Mouse (Mus musculus) embryonic facial prominence, embryonic 10.5 days (tissue): Measurements from ENCODE around the gene Cdk8. TPM values are rescaled to one million over a fixed set of nuclear protein-coding genes. Genes with fewer than 3 reads are reported as not detected.

ENCODE experiments used
- DNase-seq: peaks from one replicate; pipeline ENCODE4 v3.0.0-alpha.2; 2017; ENCODE audit warnings: low spot score
- H3K27ac ChIP-seq: fragments of 300-500 bp; sonication (generic); replicated peaks from 2 replicates; pipeline ENCODE4 v1.5.1; 2016; ENCODE audit warnings: mild to moderate bottlenecking
- H3K27me3 ChIP-seq: fragments of 300-500 bp; sonication (generic); replicated peaks from 2 replicates; pipeline ENCODE4 v1.6.1; 2016; ENCODE audit warnings: low read depth, mild to moderate bottlenecking; ENCODE audit not compliant: poor library complexity, severe bottlenecking
- H3K36me3 ChIP-seq: fragments of 300-500 bp; sonication (generic); replicated peaks from 2 replicates; pipeline ENCODE4 v1.6.1; 2016; ENCODE audit warnings: mild to moderate bottlenecking, moderate library complexity
- H3K4me1 ChIP-seq: fragments of 300-500 bp; sonication (generic); 2 replicates; pipeline ENCODE4 v1.6.1; 2016
- H3K4me3 ChIP-seq: fragments of 300-500 bp; sonication (generic); 2 replicates; pipeline ENCODE4 v1.5.1; 2016; ENCODE audit warnings: mild to moderate bottlenecking, moderate library complexity
- H3K9me3 ChIP-seq: fragments of 300-500 bp; sonication (generic); 2 replicates; pipeline ENCODE4 v1.6.1; 2016; ENCODE audit warnings: mild to moderate bottlenecking
- WGBS: fragments of 180-500 bp; shearing (Covaris S2); methylation state at CpG from one replicate; pipeline ENCODE4 v1.1.7; 2016; 5-methylcytosine and 5-hydroxymethylcytosine counted together
- polyA plus RNA-seq: library from polyadenylated mRNA; unstranded; fragments of >200 nt; fragmentation: Nextera tagmentation; extraction: Ambion mirVana; gene quantifications from 2 replicates; pipeline ENCODE4 v1.2.1, GENCODE M21; 2016

The Cdk8 gene
- polyA plus RNA-seq, 1 experiment from 2014 or later = 26.6 TPM

DNA sequence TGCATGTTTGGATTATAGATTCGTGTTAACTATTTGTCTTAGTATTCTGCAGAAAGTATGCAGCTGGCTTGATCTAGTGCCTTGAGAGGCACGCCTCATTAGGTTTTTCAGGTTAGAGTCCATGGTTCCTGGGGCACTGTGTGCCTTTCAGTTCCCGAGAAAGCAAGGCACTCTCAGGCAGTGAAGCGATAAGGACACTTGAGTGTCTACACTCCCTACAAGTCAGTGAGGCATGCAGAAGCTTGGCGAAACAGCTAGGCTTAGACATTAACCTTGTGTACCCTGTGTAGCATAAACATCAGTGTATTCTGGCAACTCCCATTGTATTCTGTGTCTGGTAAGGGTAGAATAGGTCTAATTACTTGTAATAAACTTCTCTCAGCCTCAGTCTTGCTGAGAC, 25.5 kb upstream of the Cdk8 start:
- H3K27me3 ChIP-seq = no peaks in the 10 kb centered on the region
- H3K27ac ChIP-seq = no peak overlapping the region
- WGBS = 93% methylated on average over 5 of the region's 5 CpGs
- no peak for DNase-seq
- peaks cover 94% of the 10 kb centered on the region for H3K36me3 ChIP-seq
- no peak overlapping the region for H3K4me3 ChIP-seq
- H3K9me3 ChIP-seq = peaks cover 4% of the 10 kb centered on the region; the same call in 1 of the 2 replicates
- H3K4me1 ChIP-seq = no peaks in the 10 kb centered on the region

DNA sequence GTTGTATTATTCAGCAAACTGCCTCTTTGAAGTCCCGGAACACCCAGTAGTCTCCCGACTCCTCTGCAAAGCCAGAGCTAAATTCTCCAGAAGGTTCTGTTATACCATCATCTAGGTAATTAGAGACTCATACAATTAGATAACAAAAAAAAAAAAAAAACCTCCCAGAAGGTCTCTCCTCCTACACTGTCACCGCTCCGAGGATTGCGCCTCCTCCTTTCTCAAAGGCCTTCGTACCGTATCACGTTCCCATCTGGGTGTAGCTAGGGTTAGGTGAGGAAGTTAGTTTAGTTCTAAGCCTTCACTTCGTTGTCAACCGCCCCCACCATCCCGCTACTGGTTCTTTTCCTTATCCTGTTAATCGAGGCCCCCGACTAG, 10.5 kb upstream of the Cdk8 start:
- H3K27me3 ChIP-seq = no peaks in the 10 kb centered on the region
- no peaks in the 10 kb centered on the region for H3K9me3 ChIP-seq
- peak overlapping the region; percentile 78 for H3K4me3 ChIP-seq
- peaks cover 41% of the 10 kb centered on the region for H3K36me3 ChIP-seq
- 11% methylated on average over 13 of the region's 13 CpGs for WGBS
- DNase-seq = no peak
- peaks cover 11% of the 10 kb centered on the region for H3K4me1 ChIP-seq
- H3K27ac ChIP-seq = peak overlapping the region; percentile 75

DNA sequence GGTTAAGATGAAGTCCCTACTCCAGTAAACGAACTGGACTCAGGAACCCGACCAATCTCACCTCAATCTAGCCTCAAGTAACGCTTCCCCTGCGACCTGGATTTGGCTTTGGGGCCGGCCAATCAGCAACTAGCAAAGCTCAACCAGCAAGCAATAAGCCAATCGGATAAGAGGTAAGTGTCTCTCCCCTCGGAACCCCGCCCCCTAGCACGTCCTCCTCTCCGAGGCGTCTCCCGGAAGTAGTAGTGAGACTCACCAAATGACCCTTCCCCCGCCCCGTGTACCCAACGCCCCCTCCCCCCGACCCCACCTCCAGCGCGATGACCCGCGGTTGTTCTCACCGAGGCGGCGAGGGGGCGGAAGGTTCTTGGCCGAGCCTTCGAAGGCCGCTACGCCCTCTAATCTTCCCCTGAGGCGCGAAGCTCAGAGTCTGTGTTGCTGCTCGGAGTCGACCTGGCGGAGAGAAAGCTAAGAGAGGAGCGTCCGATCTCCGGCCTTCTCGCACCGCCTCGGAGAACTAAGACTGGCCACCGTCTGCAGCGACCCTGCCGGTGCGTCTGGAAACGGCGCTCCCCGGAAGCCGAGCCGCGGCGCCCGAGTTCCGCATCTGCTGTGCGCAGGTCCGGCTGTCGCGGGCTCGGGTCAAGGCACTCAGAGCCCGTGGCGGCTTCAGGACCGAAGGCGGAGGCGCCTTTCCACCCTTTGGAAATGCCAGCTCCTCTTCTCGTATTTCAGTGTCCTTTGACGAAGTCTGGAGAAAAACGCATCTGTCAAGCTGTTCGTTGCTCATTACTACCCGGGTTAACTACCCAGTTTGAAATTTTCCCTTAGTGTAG, 9.9 kb upstream of the Cdk8 start, which contains the start of gene Rnf6:
TSS of gene Rnf6 (minus strand) at position 677 of the 836 bp plus-strand sequence.
- Histone ChIP-seq H3K27me3 (no peaks in the 10 kb centered on the region), H3K4me3 (peak within 1 kb of the TSS; percentile 78), H3K4me1 (peaks cover 11% of the 10 kb centered on the region), H3K9me3 (no peaks in the 10 kb centered on the region), H3K36me3 (peaks cover 35% of the 10 kb centered on the region), H3K27ac (peak within 1 kb of the TSS; percentile 97)
- WGBS = under 1% methylated on average over 67 of the region's 67 CpGs
- DNase-seq = peak; percentile 96

DNA sequence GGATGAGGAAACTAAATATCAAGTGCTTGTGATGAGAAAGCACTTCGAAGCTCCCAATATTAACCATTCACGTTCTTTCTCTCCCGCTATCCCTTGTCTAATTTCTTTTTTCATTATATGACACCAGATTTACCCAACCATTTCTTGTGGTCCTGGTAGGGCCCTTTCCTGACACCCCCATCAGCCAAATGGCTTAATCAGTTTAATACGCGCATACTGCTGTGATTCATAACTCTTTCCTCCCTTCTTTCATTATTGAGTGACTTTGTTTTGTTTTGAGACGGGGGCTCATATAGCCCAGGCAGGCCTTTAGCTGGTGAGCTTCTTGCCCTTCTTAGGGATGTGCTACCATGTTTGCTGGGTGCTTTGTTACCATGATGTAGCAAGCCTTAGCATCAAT, 9.3 kb upstream of the Cdk8 start:
- 35% methylated on average over 6 of the region's 6 CpGs for WGBS
- H3K27ac ChIP-seq = peak overlapping the region; percentile 97
- peaks cover 11% of the 10 kb centered on the region for H3K4me1 ChIP-seq
- no peak for DNase-seq
- no peaks in the 10 kb centered on the region for H3K27me3 ChIP-seq
- H3K4me3 ChIP-seq = peak overlapping the region; percentile 78
- peaks cover 31% of the 10 kb centered on the region for H3K36me3 ChIP-seq
- H3K9me3 ChIP-seq = no peaks in the 10 kb centered on the region

DNA sequence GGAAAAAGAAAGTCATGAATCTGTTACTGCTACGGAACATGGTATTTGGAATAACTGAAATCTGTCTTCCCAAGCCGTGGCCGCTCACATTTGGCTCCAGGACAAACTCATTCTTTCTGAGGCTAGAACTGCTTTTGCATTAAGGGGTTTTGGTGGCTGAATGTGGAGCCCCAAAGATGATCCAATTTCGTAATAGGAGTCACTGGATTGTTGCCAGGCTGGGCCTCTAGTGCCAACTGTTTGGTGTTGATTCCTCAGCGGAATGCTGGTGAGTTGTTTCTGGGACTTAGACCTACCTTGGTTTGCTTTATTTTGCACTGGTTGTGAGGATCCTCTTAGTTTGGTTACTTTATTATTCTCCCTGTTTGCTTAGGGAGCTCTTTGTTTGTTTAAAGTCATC, 7.2 kb upstream of the Cdk8 start:
- no peaks in the 10 kb centered on the region for H3K9me3 ChIP-seq
- WGBS = 88% methylated on average over 5 of the region's 5 CpGs

DNA sequence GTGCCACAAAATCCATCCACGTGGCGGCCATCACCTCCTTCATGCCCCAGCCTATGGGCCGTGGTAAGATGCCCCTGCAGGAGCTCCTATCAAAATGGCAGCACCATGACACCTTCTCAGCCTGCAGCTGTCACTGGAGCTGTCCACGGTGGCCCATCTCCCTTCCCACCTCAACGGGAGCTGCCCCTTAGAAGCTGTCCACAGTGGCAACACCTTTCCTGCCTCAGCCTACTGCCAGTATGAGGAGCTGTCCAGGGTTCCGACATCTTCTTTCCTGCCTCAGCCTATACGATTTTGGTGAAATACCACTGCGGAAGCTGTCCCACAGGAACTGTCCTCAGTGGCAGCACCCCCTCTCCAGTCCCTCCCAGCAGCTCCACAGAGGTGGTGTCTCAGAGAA, 3.5 kb upstream of the Cdk8 start:
- no peak overlapping the region for H3K4me3 ChIP-seq
- no peaks in the 10 kb centered on the region for H3K9me3 ChIP-seq
- H3K36me3 ChIP-seq = no peaks in the 10 kb centered on the region
- WGBS = 87% methylated on average over 8 of the region's 8 CpGs
- DNase-seq = no peak
- H3K27me3 ChIP-seq = no peaks in the 10 kb centered on the region
- H3K27ac ChIP-seq = no peak overlapping the region
- H3K4me1 ChIP-seq = peaks cover 6% of the 10 kb centered on the region

More for the DNA sequence above, 7.2 kb upstream of the Cdk8 start:
- Histone ChIP-seq H3K4me3 (no peak overlapping the region), H3K36me3 (peaks cover 10% of the 10 kb centered on the region), H3K4me1 (peaks cover 11% of the 10 kb centered on the region), H3K27ac (no peak overlapping the region), H3K27me3 (no peaks in the 10 kb centered on the region)
- DNase-seq = no peak

DNA sequence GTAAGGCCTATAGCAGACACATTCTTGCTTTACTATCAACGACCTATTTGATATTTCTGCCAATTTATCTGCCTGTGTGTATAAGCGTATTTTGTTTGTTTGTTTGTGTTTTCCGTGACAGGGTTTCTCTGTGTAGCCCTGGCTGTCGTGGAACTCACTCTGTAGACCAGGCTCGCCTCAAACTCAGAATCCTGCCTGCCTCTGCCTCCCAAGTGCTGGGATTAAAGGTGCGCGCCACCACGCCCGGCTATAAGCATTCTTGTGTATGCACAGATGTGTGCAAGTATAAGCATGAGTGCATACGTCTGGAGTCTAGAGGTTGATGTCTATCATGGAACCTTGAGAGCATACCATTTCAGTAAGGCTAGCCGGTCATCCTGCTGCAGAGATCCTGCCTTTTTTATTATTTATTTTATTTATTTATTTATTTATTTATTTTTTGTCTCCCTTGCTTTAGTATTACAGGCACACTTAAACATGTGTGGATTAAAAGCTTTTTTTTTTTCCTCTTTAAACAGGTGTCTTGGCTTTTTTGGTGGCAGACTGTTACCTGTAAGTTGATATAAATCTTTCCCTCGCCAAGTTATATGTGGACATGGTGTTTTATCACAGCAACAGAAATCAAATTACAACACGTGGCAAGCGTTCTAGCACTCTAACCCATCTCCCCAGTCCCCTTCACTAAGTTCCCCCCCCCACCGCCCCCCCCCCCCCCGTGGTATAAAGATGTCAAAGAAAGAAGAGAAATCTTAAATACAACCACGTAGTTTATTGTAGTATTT, 970 bp upstream of the Cdk8 start:
- peak overlapping the region; percentile 88 for H3K4me3 ChIP-seq
- no peak for DNase-seq
- H3K9me3 ChIP-seq = no peaks in the 10 kb centered on the region
- H3K4me1 ChIP-seq = peaks cover 12% of the 10 kb centered on the region
- peak overlapping the region; percentile 94 for H3K27ac ChIP-seq
- no peaks in the 10 kb centered on the region for H3K27me3 ChIP-seq
- no peaks in the 10 kb centered on the region for H3K36me3 ChIP-seq
- WGBS = 60% methylated on average over 17 of the region's 17 CpGs

DNA sequence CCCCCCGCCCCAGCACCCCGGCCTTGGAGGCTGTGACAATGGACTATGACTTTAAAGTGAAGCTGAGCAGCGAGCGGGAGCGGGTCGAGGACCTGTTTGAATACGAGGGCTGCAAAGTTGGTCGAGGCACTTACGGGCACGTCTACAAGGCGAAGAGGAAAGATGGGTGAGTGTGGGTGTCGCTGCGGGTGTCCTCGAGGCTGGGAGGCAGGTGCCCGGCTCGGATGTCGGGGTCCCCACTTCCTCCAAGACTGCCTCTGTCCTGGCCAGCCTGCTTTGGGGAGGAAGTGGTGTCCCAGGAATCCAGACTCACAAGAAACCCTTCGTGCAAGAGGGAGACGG, 596 bp downstream of the Cdk8 start:
- H3K4me3 ChIP-seq = peak overlapping the region; percentile 88
- peak overlapping the region; percentile 94 for H3K27ac ChIP-seq
- H3K4me1 ChIP-seq = peaks cover 12% of the 10 kb centered on the region
- peak; percentile 48 for DNase-seq
- H3K27me3 ChIP-seq = no peaks in the 10 kb centered on the region
- peaks cover 3% of the 10 kb centered on the region; the same call in 1 of the 2 replicates for H3K36me3 ChIP-seq
- H3K9me3 ChIP-seq = no peaks in the 10 kb centered on the region
- WGBS = under 1% methylated on average over 19 of the region's 19 CpGs

DNA sequence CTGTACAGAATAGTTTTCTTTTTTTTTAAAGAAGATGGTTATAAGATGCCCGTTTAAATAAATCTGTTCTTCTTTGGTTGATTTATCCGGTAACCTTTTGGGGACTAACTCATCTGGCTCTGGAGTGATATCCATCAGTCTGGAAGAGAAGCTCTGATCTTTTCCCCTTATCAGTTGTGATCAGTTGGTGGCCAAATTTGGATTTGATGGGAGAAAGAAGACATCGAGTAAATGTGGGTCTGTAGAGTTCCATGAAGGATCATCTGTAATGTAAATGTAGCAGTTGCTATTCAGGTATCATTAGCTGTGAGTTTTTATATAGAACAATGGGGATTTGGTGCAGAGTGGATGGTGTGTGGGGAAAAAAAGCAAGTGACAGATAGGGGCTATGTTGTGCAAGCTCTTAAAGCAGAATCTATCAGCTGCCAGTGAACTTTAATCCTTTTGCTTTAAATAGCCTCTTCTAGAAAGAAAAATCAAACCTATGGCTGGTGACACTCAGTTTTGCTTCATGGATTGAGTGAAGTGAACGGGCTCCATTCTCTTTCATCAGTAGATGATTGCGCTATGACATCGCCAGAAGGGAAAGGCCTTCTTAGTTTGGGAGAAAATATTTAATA, 1.1 kb downstream of the Cdk8 start:
- 45% methylated on average over 6 of the region's 6 CpGs for WGBS
- DNase-seq = no peak
- peak overlapping the region; percentile 94 for H3K27ac ChIP-seq

DNA sequence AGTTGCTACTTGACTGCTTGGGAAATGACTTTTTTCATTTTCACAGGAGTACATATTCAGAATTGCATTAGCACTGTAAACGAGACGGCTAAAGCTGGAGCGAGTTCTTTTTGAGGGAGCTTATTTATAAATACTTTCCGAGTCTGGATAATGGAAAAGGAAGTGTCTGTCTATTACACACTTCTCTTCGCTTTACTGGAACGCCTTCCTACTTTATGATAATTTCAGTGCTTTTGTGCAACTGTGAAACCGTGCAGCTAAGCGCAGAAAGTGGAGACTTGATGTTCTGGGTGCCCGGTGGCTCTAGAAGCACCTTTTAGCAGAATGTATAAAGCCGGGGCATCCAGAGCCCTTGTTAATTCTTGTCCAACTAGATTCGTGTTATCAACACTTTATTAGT, 1.8 kb downstream of the Cdk8 start:
- WGBS = 82% methylated on average over 11 of the region's 11 CpGs
- Histone ChIP-seq H3K4me3 (peak overlapping the region; percentile 88), H3K9me3 (no peaks in the 10 kb centered on the region), H3K36me3 (peaks cover 11% of the 10 kb centered on the region), H3K27ac (no peak overlapping the region), H3K27me3 (no peaks in the 10 kb centered on the region), H3K4me1 (peaks cover 12% of the 10 kb centered on the region)
- DNase-seq = no peak

More for the DNA sequence above, 1.1 kb downstream of the Cdk8 start:
- Histone ChIP-seq H3K4me3 (peak overlapping the region; percentile 88), H3K27me3 (no peaks in the 10 kb centered on the region), H3K4me1 (peaks cover 12% of the 10 kb centered on the region), H3K36me3 (peaks cover 5% of the 10 kb centered on the region; the same call in 1 of the 2 replicates), H3K9me3 (no peaks in the 10 kb centered on the region)

DNA sequence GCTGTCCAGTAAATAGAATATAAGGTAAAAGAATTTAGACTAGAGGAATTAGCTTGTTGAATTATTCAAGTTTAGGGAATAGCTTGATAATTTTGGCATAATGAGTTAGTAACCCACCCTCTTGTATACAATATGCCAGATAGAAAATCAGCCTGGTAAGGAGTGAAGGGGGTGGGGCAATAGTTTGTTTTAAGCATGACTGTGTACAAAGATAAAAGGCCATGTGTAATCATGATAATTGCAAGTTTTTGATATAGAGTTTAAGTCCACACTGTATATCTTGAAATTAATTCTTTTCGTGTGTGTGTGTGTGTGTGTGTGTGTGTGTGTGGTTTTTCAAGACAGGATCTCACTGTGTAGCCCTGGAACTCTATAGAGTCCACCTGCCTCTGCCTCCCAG, 3.3 kb downstream of the Cdk8 start:
- WGBS = 74% methylated on average over 1 of the region's 1 CpGs
- Histone ChIP-seq H3K27ac (no peak overlapping the region), H3K9me3 (no peaks in the 10 kb centered on the region)

DNA sequence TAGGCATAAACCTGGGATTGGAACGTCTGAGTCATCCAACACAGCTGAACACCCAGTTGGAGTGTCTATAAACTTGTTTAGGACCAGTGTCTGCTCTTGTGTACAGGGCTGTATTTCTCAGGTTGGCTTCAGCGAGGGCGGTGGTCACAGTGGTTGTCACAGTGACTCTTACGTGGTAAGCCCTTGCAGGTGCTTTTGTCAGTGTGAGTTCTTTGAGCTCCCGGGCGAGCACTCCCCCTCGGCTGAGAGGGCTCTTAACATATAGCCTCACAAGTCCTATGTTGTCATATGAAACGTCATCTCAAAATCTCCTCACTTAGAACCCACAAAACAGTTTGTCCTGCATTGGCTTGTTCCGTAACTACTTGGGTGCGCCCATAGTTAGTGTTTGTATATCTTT, 7.2 kb downstream of the Cdk8 start:
- no peak for DNase-seq
- Histone ChIP-seq H3K9me3 (no peaks in the 10 kb centered on the region), H3K36me3 (peaks cover 25% of the 10 kb centered on the region), H3K27ac (no peak overlapping the region), H3K4me1 (no peaks in the 10 kb centered on the region), H3K27me3 (no peaks in the 10 kb centered on the region), H3K4me3 (no peak overlapping the region)
- 87% methylated on average over 10 of the region's 10 CpGs for WGBS

More for the DNA sequence above, 3.3 kb downstream of the Cdk8 start:
- H3K36me3 ChIP-seq = peaks cover 23% of the 10 kb centered on the region
- H3K4me1 ChIP-seq = peaks cover 12% of the 10 kb centered on the region
- H3K27me3 ChIP-seq = no peaks in the 10 kb centered on the region
- no peak for DNase-seq
- no peak overlapping the region for H3K4me3 ChIP-seq
